Mouse (Mus musculus): ENCODE measurements around the gene Kansl2. TPM values are rescaled to one million over a fixed set of nuclear protein-coding genes. Genes with fewer than 3 reads are reported as not detected.

Gene Kansl2
- polyA plus RNA-seq, 1 experiment from 2014 or later = 42.3 TPM

DNA sequence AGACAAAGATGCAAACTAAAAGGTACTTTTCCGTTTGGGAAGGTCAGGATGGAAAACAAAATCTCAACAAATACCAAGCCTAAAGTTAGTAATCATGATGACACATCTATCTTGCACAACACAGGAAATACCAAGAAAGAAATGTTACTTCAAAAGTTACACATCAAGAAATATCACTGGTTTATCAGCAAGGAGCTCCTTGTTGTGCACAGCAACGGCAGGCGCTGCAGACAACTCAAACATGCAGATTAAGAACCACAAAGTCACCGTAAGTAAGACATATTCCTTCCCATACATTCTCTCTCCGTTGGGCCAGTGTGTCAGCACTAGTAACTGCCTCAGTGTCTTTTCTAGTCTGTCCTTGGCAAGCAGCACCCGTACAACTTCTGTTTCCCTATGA is 7.0 kb upstream of the Kansl2 start:
- H3K36me3 ChIP-seq (ENCODE audit: control insufficient read depth, insufficient read depth) = peaks cover 41% of the 10 kb centered on the region
- WGBS = 67% methylated on average over 6 of the region's 6 CpGs

DNA sequence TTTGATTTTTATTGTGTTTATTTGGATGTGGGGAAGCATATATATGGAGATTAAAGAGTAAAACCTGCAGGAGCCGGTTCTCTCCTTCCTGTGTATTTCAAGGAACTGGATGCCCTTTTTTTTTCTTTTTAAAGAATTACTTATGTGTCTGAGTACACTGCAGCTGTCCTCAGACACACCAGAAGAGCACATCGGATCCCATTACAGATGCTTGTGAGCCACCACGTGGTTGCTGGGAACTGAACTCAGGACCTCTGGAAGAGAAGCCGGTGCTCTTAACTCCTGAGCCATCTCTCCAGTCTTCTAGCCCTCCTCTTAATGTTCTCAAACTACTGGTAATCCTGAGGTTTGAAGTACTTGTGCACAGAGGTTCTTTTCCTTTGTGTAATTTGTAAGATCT is 3.9 kb upstream of the Kansl2 start:
- Histone ChIP-seq H3K4me2 (replicated peaks; ENCODE audit: low read depth) (no peak overlapping the region), H3K9me3 (ENCODE audit: control insufficient read depth) (no peaks in the 10 kb centered on the region), H3K27me3 (replicated peaks; ENCODE audit: control insufficient read depth, insufficient read depth, low read length) (no peaks in the 10 kb centered on the region), H3K4me1 (replicated peaks; ENCODE audit: control insufficient read depth, insufficient read depth, low read length) (no peaks in the 10 kb centered on the region), H3K36me3 (ENCODE audit: control insufficient read depth, insufficient read depth) (peaks cover 11% of the 10 kb centered on the region; the same call in 1 of the 2 replicates), H3K27ac (ENCODE audit: low read depth, low read length) (no peak overlapping the region), H3K4me3 (ENCODE audit: low read depth, low read length) (no peak overlapping the region), H3K9ac (ENCODE audit: low read depth, low read length) (no peak overlapping the region)
- WGBS = 70% methylated on average over 4 of the region's 4 CpGs
- no peak for TF ChIP-seq CTCF (IDR thresholded peaks at IDR 0.05; ENCODE audit: low read depth)
- ATAC-seq = no peak

More for the DNA sequence above, 7.0 kb upstream of the Kansl2 start:
- ATAC-seq = no peak
- Histone ChIP-seq H3K4me2 (replicated peaks; ENCODE audit: low read depth) (no peak overlapping the region), H3K4me3 (ENCODE audit: low read depth, low read length) (no peak overlapping the region), H3K9ac (ENCODE audit: low read depth, low read length) (no peak overlapping the region), H3K4me1 (replicated peaks; ENCODE audit: control insufficient read depth, insufficient read depth, low read length) (no peaks in the 10 kb centered on the region), H3K27ac (ENCODE audit: low read depth, low read length) (peak overlapping the region; percentile 15; the same call in 1 of the 2 replicates), H3K9me3 (ENCODE audit: control insufficient read depth) (no peaks in the 10 kb centered on the region), H3K27me3 (replicated peaks; ENCODE audit: control insufficient read depth, insufficient read depth, low read length) (no peaks in the 10 kb centered on the region)
- TF ChIP-seq CTCF (IDR thresholded peaks at IDR 0.05; ENCODE audit: low read depth) = no peak

DNA sequence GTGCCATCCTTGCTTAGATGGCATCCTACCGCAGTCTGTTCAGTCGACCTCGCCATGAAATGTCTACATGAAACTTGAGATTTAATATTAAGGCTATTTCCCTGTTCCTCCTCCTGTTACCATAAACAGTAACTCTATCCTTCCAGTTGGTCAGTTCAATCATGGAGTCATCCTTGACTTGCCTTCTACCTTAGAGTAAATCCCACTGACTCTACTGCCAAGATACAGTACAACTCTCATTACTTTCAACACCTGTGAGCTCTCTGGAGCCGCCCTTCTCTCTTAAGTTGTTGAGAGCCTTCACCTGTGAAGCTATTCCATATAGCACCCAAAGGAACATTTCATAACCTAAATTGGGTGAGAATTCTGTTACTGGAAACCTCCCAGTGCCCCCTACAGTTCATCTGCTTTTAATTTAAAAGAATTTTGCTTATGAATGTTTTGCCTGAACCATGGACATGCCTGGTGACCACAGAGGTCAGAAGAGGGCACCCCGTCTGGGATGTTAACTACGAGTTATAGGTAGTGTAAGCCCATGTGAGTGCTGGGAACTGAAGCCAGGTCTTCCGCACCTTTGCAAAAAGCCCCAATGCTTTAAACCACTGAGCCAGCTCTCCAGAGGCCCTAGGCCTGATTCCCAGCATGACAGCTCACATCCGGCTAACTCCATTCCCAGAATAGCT is 2.9 kb upstream of the Kansl2 start:
- H3K27me3 ChIP-seq (replicated peaks; ENCODE audit: control insufficient read depth, insufficient read depth, low read length) = no peaks in the 10 kb centered on the region
- no peak for ATAC-seq
- WGBS = 88% methylated on average over 8 of the region's 8 CpGs

DNA sequence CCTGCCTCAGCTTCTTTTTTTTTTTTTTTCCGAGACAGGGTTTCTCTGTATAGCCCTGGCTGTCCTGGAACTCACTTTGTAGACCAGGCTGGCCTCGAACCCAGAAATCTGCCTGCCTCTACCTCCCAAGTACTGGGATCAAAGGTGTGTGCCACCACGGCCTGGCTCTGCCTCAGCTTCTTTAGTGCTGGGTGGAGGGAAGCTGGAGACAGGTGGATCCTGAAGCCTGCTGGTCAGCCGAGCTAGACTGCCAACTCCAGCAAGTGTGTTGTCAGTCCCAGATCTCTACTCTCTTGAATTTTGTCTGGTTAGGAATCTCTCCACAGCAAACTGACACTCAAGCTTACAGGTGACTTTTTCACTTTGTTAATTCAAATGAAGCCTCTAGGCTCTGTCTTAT is 1.9 kb upstream of the Kansl2 start:
- H3K9ac ChIP-seq (ENCODE audit: low read depth, low read length) = no peak overlapping the region
- H3K36me3 ChIP-seq (ENCODE audit: control insufficient read depth, insufficient read depth) = peaks cover 10% of the 10 kb centered on the region
- H3K27ac ChIP-seq (ENCODE audit: low read depth, low read length) = no peak overlapping the region
- no peaks in the 10 kb centered on the region for H3K4me1 ChIP-seq (replicated peaks; ENCODE audit: control insufficient read depth, insufficient read depth, low read length)
- no peak overlapping the region for H3K4me3 ChIP-seq (ENCODE audit: low read depth, low read length)
- no peak for ATAC-seq
- H3K4me2 ChIP-seq (replicated peaks; ENCODE audit: low read depth) = no peak overlapping the region
- no peaks in the 10 kb centered on the region for H3K9me3 ChIP-seq (ENCODE audit: control insufficient read depth)
- TF ChIP-seq CTCF (IDR thresholded peaks at IDR 0.05; ENCODE audit: low read depth) = no peak
- WGBS = 75% methylated on average over 4 of the region's 4 CpGs
- H3K27me3 ChIP-seq (replicated peaks; ENCODE audit: control insufficient read depth, insufficient read depth, low read length) = no peaks in the 10 kb centered on the region

More for the DNA sequence above, 2.9 kb upstream of the Kansl2 start:
- no peak for TF ChIP-seq CTCF (IDR thresholded peaks at IDR 0.05; ENCODE audit: low read depth)
- H3K4me1 ChIP-seq (replicated peaks; ENCODE audit: control insufficient read depth, insufficient read depth, low read length) = no peaks in the 10 kb centered on the region
- H3K9me3 ChIP-seq (ENCODE audit: control insufficient read depth) = no peaks in the 10 kb centered on the region
- H3K27ac ChIP-seq (ENCODE audit: low read depth, low read length) = no peak overlapping the region
- H3K36me3 ChIP-seq (ENCODE audit: control insufficient read depth, insufficient read depth) = peaks cover 3% of the 10 kb centered on the region; the same call in 1 of the 2 replicates
- no peak overlapping the region for H3K4me2 ChIP-seq (replicated peaks; ENCODE audit: low read depth)
- H3K4me3 ChIP-seq (ENCODE audit: low read depth, low read length) = no peak overlapping the region
- H3K9ac ChIP-seq (ENCODE audit: low read depth, low read length) = no peak overlapping the region

DNA sequence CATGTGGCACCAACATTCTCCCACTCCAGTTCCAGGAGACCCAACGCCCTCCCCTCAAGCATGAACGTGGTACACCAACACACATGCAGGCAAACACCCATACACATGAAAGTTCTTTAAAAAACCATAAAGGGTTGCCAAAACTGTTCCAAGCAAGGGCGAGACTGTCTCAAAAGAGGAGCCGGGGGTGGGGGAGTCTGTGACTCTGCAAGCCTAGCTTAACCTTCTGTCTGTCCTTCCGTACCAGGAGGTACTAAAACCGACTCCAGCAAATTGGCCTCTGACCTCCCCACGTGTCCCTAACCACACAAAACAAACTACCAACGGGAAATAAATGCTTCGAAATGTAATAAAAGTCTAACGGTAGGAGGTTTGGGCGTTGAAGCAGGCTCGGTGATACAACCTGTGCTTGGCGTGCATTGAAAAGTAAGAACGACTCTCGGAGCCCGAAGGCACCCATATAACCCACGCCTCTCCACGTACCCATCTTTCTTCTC is 981 bp downstream of the Kansl2 start:
- peaks cover 37% of the 10 kb centered on the region for H3K36me3 ChIP-seq (ENCODE audit: control insufficient read depth, insufficient read depth)
- no peak for TF ChIP-seq CTCF (IDR thresholded peaks at IDR 0.05; ENCODE audit: low read depth)
- no peak for ATAC-seq
- no peaks in the 10 kb centered on the region for H3K4me1 ChIP-seq (replicated peaks; ENCODE audit: control insufficient read depth, insufficient read depth, low read length)
- WGBS = under 1% methylated on average over 18 of the region's 18 CpGs
- no peak overlapping the region for H3K27ac ChIP-seq (ENCODE audit: low read depth, low read length)
- H3K9me3 ChIP-seq (ENCODE audit: control insufficient read depth) = no peaks in the 10 kb centered on the region
- H3K9ac ChIP-seq (ENCODE audit: low read depth, low read length) = peak overlapping the region; percentile 78
- no peaks in the 10 kb centered on the region for H3K27me3 ChIP-seq (replicated peaks; ENCODE audit: control insufficient read depth, insufficient read depth, low read length)
- H3K4me3 ChIP-seq (ENCODE audit: low read depth, low read length) = peak overlapping the region; percentile 76
- H3K4me2 ChIP-seq (replicated peaks; ENCODE audit: low read depth) = peak overlapping the region; percentile 77

DNA sequence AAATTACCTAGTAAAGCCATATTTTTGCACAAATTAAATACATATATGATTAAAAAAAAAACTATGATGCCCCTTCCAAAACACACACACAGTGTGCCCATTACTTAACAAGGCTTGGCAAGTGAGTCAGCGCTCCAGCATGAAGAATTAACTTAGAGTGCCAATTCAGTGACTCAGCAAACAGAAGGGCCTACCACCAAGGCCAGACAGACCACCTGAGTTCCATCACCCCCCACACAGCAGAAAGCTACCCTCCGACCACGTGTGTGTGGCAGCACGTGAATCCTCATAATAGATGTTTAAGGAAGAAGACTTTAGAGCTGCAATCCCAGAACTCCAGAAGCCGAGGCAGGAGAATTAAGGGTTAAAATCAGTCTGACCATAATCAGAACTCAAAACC is 1.8 kb downstream of the Kansl2 start:
- H3K27ac ChIP-seq (ENCODE audit: low read depth, low read length) = no peak overlapping the region
- peak overlapping the region; percentile 77 for H3K4me2 ChIP-seq (replicated peaks; ENCODE audit: low read depth)
- H3K4me3 ChIP-seq (ENCODE audit: low read depth, low read length) = peak overlapping the region; percentile 76
- 0 out of 2 replicates have a peak overlapping the region, but pooled peaks have one; percentile 11 for H3K9ac ChIP-seq (ENCODE audit: low read depth, low read length)
- no peak for TF ChIP-seq CTCF (IDR thresholded peaks at IDR 0.05; ENCODE audit: low read depth)
- no peaks in the 10 kb centered on the region for H3K27me3 ChIP-seq (replicated peaks; ENCODE audit: control insufficient read depth, insufficient read depth, low read length)
- no peaks in the 10 kb centered on the region for H3K4me1 ChIP-seq (replicated peaks; ENCODE audit: control insufficient read depth, insufficient read depth, low read length)
- no peaks in the 10 kb centered on the region for H3K9me3 ChIP-seq (ENCODE audit: control insufficient read depth)
- peaks cover 45% of the 10 kb centered on the region for H3K36me3 ChIP-seq (ENCODE audit: control insufficient read depth, insufficient read depth)
- WGBS = 29% methylated on average over 5 of the region's 5 CpGs
- no peak for ATAC-seq
